Mouse (Mus musculus): ENCODE data around the gene Gdap2.

GRCm38 (mm10) chr3:100122445-100122844 is 39.7 kb upstream of the Gdap2 start:
- TF ChIP-seq CTCF (IDR thresholded peaks at IDR 0.05; ENCODE audit: low read depth) (no peak), EP300 (IDR thresholded peaks at IDR 0.05; ENCODE audit: low read depth) (no peak)

Measured in liver, postnatal 0 days (tissue).